Mouse (Mus musculus): Measurements from ENCODE around the gene Ifna1.
A peak's percentile ranks its signal among the peaks of the same experiment; 100 is the strongest.
"Not testable (repeated sequence)": the region's sequence is repeated elsewhere in the genome, so short reads cannot be mapped to it uniquely, and the experiment has no call there.

Gene Ifna1

GRCm38 (mm10) chr4:88849698-88850097, at the start of gene Ifna1:
TSS of gene Ifna1 (plus strand) at chr4:88850087.
- no peak for DNase-seq

- DNase-seq = not testable (repeated sequence)
These were observed 46.9 kb upstream of the Ifna1 start, which contains the start of gene Gm13287 for GRCm38 (mm10) chr4:88802954-88803353. TSS of gene Gm13287 (plus strand) at chr4:88803254.

- not testable (repeated sequence) for DNase-seq
These were observed 44.7 kb upstream of the Ifna1 start, which contains the start of gene Gm13288 for GRCm38 (mm10) chr4:88805231-88805630. TSS of gene Gm13288 (plus strand) at chr4:88805531.

GRCm38 (mm10) chr4:88805761-88806160, 44.1 kb upstream of the Ifna1 start:
- peak; percentile 8 for DNase-seq

GRCm38 (mm10) chr4:88815928-88816327, 34.0 kb upstream of the Ifna1 start, which contains the start of gene Ifna7:
TSS of gene Ifna7 (plus strand) at chr4:88816228.
- DNase-seq = no peak

GRCm38 (mm10) chr4:88819659-88820058, 30.2 kb upstream of the Ifna1 start, which contains the start of gene Ifna11:
TSS of gene Ifna11 (plus strand) at chr4:88819959.
- DNase-seq = no peak

- peak; percentile 28 for DNase-seq
These were observed 26.9 kb upstream of the Ifna1 start for GRCm38 (mm10) chr4:88822995-88823394.

- not testable (repeated sequence) for DNase-seq
These were observed 22.8 kb upstream of the Ifna1 start, which contains the start of gene Ifna6 for GRCm38 (mm10) chr4:88827116-88827515. TSS of gene Ifna6 (plus strand) at chr4:88827416.

- peak; percentile 55 for DNase-seq
These were observed 19.4 kb upstream of the Ifna1 start for GRCm38 (mm10) chr4:88830523-88830922.

GRCm38 (mm10) chr4:88835225-88835624, 14.7 kb upstream of the Ifna1 start, which contains the start of gene Ifna5:
TSS of gene Ifna5 (plus strand) at chr4:88835525.
- not testable (repeated sequence) for DNase-seq

- DNase-seq = peak; percentile 19
These were observed 11.1 kb upstream of the Ifna1 start for GRCm38 (mm10) chr4:88838828-88839227.

- no peak for DNase-seq
These were observed 9.8 kb upstream of the Ifna1 start for GRCm38 (mm10) chr4:88840058-88840457.

GRCm38 (mm10) chr4:88841438-88841911, 8.4 kb upstream of the Ifna1 start, which contains the start of gene Ifna4:
TSS of gene Ifna4 (plus strand) at chr4:88841861.
- no peak for DNase-seq

GRCm38 (mm10) chr4:88845334-88845733, 4.6 kb upstream of the Ifna1 start:
- DNase-seq = no peak

GRCm38 (mm10) chr4:88851026-88851763, 1.3 kb downstream of the Ifna1 start:
- no peak for DNase-seq

- no peak for DNase-seq
These were observed 9.3 kb downstream of the Ifna1 start for GRCm38 (mm10) chr4:88859214-88859613.

- no peak for DNase-seq
These were observed 13.4 kb downstream of the Ifna1 start for GRCm38 (mm10) chr4:88863309-88863708.

GRCm38 (mm10) chr4:88864599-88864998, 14.7 kb downstream of the Ifna1 start:
- DNase-seq = peak; percentile 72

- no peak for DNase-seq
These were observed 15.2 kb downstream of the Ifna1 start for GRCm38 (mm10) chr4:88865011-88865569.

- peak; percentile 85 for DNase-seq
These were observed 17.6 kb downstream of the Ifna1 start for GRCm38 (mm10) chr4:88867366-88867925.

GRCm38 (mm10) chr4:88867926-88868911, 18.3 kb downstream of the Ifna1 start:
- peak; percentile 73 for DNase-seq

- DNase-seq = peak; percentile 41
These were observed 22.8 kb downstream of the Ifna1 start for GRCm38 (mm10) chr4:88872691-88873090.

Data from thymus, postnatal 14 days (tissue).